Mouse (Mus musculus) cortical plate, adult 2 months (tissue): ENCODE results near the gene Zfp648. TPM values are rescaled to one million over a fixed set of nuclear protein-coding genes. Genes with fewer than 3 reads are reported as not detected.
A peak's percentile ranks its signal among the peaks of the same experiment; 100 is the strongest.

Experiments
- H3K27ac ChIP-seq: fragments of 200-500 bp; 2 replicates; pipeline ENCODE4 v1.5.1; 2012; ENCODE audit warnings: low read length, control low read depth, inconsistent platforms; ENCODE audit not compliant: insufficient read depth
- H3K4me1 ChIP-seq: fragments of 200-500 bp; 2 replicates; pipeline ENCODE4 v1.6.1; 2011; ENCODE audit warnings: low read length; ENCODE audit not compliant: control insufficient read depth, insufficient read depth
- H3K4me3 ChIP-seq: fragments of 200-500 bp; 2 replicates; pipeline ENCODE4 v1.5.1; 2011; ENCODE audit warnings: mild to moderate bottlenecking, low read length, control low read depth; ENCODE audit not compliant: insufficient read depth
- CTCF ChIP-seq: fragments of 200-500 bp; IDR thresholded peaks from 2 replicates; pipeline ENCODE4 v1.5.1; 2011; ENCODE audit warnings: mild to moderate bottlenecking, control low read depth, low read length; ENCODE audit not compliant: insufficient read depth; ENCODE audit errors: extremely low read depth
- POLR2A ChIP-seq: fragments of 200-500 bp; IDR thresholded peaks from 2 replicates; pipeline ENCODE4 v1.6.1; 2011; ENCODE audit warnings: mild to moderate bottlenecking, low read length, control low read depth; ENCODE audit not compliant: insufficient read depth; ENCODE audit errors: extremely low read depth
- polyA plus RNA-seq: library from polyadenylated mRNA; depleted of rRNA; stranded (reverse); fragments of >200 nt; gene quantifications from 2 replicates; pipeline ENCODE4 v1.2.3, GENCODE M21; 2012

Zfp648 gene
- polyA plus RNA-seq, 1 experiment: 1.1 TPM

- TF ChIP-seq CTCF (no peak), POLR2A (0 out of 2 replicates have a peak, but pooled peaks have one; percentile 20)
- H3K4me3 ChIP-seq: peak overlapping the region; percentile 38
- no peak overlapping the region for H3K27ac ChIP-seq
- peaks cover 3% of the 10 kb centered on the region for H3K4me1 ChIP-seq
These were observed 3.9 kb downstream of the Zfp648 start for GRCm38 (mm10) chr1:154204652-154205573.

GRCm38 (mm10) chr1:154219991-154220390 is 19.0 kb downstream of the Zfp648 start:
- Histone ChIP-seq H3K27ac (no peak overlapping the region), H3K4me1 (peaks cover 3% of the 10 kb centered on the region; the same call in 1 of the 2 replicates), H3K4me3 (no peak overlapping the region)
- no peak for TF ChIP-seq POLR2A
- TF ChIP-seq CTCF: no peak

DNA sequence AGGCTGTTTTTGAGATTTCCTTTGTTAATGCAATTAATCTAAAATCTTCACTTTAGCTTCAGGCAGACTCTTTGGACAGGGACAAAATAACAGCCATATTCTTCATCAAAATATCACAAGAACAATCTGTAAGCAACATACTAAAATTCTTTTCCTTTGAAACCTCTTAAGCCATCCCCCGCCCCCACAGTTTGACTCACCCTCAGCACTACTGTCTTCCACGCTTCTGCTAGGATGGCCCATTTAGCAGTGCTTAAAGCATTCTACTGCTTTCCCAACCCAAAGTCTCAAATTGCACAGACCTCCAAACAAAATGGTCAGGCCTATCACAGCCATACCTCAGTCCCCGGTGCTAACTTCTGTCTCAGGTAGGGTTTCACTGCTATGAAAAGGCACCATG is 19.6 kb downstream of the Zfp648 start:
- H3K4me3 ChIP-seq: no peak overlapping the region
- H3K4me1 ChIP-seq: peaks cover 3% of the 10 kb centered on the region; the same call in 1 of the 2 replicates
- H3K27ac ChIP-seq: no peak overlapping the region
- TF ChIP-seq POLR2A: no peak
- no peak for TF ChIP-seq CTCF

DNA sequence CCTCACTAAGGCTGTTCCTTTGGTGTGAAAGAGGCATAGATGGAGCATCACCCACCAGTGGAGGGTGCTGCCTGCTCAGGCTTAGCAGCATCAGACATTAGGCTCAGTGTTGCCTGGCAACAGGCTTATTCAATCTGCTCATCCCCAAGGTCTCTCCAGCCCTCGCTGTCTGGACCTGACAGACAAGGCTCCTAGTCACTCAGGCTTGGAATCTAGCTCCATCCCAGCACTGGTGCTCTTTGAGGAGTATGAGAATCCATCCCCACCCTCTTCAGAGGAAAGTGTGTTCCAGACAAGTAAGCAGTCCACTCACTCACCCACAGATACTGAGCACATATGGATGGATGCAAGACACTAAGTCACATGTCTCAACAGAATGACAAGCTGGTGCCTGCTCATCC is 22.8 kb downstream of the Zfp648 start:
- Histone ChIP-seq H3K4me1 (peaks cover 3% of the 10 kb centered on the region; the same call in 1 of the 2 replicates), H3K4me3 (no peak overlapping the region), H3K27ac (no peak overlapping the region)
- TF ChIP-seq POLR2A (no peak), CTCF (peak; percentile 66)

GRCm38 (mm10) chr1:154232594-154232993 is 31.6 kb downstream of the Zfp648 start:
- no peak for TF ChIP-seq POLR2A
- no peak overlapping the region for H3K4me3 ChIP-seq

DNA sequence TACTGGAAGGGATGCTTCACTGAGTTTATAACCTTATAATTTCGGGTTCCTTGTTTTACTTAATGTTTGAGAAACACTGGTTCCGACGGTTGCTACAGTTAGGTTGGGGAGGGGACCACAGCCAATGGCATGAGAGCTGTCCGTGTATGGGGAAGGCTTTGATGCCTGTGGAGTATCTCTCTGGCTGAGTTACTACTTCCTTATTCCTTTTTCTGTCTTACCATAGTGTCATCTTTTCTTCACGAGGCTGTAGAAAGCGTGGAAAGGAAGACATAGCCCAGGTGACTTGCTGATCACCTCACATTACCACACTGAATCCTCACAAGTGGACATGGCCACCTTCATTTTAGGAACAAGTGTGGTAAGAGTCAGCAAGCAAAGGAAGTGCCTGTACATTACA is 32.0 kb downstream of the Zfp648 start:
- no peak overlapping the region for H3K4me3 ChIP-seq
- no peaks in the 10 kb centered on the region for H3K4me1 ChIP-seq
- no peak for TF ChIP-seq CTCF
- H3K27ac ChIP-seq: no peak overlapping the region

More at GRCm38 (mm10) chr1:154232594-154232993, 31.6 kb downstream of the Zfp648 start:
- Histone ChIP-seq H3K27ac (no peak overlapping the region), H3K4me1 (no peaks in the 10 kb centered on the region)

DNA sequence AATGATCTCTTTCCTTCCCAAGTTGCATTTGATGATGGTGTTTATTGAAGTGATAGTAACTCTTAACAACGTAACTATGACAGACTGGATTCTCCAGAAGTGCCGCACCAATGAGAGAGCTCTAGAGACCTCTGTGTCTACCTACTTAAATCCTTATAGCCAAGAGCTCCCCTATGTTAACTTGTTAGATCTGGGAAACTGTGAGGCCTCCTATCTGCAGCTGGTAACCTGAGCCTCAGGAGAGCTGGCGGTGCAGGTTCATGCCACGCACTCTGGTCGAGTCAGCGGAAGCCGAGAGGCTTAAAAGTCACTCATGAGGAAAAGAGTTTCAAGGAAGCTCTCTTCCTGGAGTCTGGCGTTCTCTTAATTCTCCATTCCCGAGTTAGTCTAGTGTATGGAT is 33.8 kb downstream of the Zfp648 start:
- Histone ChIP-seq H3K4me1 (no peaks in the 10 kb centered on the region), H3K27ac (no peak overlapping the region), H3K4me3 (no peak overlapping the region)
- TF ChIP-seq POLR2A (no peak), CTCF (no peak)

DNA sequence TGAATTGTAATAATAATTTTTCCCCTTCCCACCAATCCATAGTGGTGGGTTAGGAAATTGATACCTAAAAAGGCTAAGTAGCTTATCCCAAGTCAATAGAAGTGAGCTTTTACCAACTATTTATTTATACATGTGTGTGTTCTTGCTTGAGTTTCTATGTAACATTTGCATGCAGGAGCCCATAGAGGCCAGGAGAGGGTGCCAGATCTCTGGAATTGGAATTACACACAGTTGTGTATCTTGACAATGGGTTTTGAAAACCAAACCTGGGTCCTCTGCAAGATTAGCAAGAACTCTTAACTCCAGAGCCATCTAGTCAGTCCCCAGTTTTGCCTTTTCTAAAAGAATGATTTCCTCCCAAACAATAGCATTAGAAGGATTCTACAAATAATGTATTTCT is 37.9 kb downstream of the Zfp648 start:
- Histone ChIP-seq H3K27ac (no peak overlapping the region), H3K4me1 (no peaks in the 10 kb centered on the region), H3K4me3 (no peak overlapping the region)
- TF ChIP-seq POLR2A (no peak), CTCF (peak; percentile 45; the same call in 1 of the 2 replicates)

DNA sequence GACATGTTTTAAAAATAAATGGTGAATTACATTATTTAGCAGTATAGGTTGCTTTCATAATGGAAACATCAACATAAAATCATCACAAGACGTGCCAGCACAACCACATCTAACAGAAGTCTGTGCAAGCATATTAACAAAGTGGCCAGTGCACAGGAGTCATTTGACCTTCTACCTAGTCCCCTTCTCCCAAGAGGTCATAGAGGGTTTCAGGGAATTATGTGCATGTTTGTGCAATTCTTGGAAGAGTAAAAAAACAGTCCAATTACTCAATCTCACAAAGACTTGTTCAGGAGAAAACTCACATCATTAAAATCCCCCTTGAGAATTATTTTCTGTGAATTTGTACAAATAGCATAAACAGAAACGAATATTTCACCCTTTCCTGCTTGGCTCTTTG is 50.2 kb downstream of the Zfp648 start:
- TF ChIP-seq CTCF (no peak), POLR2A (no peak)
- H3K4me1 ChIP-seq: peaks cover 10% of the 10 kb centered on the region

GRCm38 (mm10) chr1:154252739-154253138 is 51.8 kb downstream of the Zfp648 start:
- no peak overlapping the region for H3K4me3 ChIP-seq
- TF ChIP-seq POLR2A (no peak), CTCF (no peak)
- no peak overlapping the region for H3K27ac ChIP-seq
- peaks cover 16% of the 10 kb centered on the region for H3K4me1 ChIP-seq

More for the DNA sequence above, 50.2 kb downstream of the Zfp648 start:
- Histone ChIP-seq H3K4me3 (no peak overlapping the region), H3K27ac (no peak overlapping the region)
